Mouse (Mus musculus) liver, postnatal 0 days (tissue): ENCODE results near the gene Cuedc1. TPM values are rescaled to one million over a fixed set of nuclear protein-coding genes. Genes with fewer than 3 reads are reported as not detected.
A peak's percentile ranks its signal among the peaks of the same experiment; 100 is the strongest.

ENCODE experiments used
- ATAC-seq: fragments of 200-750 bp; cut with Nextera tagmentation; 2 replicates; pipeline ENCODE4 v1.8.0; 2017; ENCODE audit warnings: mild to moderate bottlenecking, moderate library complexity
- DNase-seq: peaks from one replicate; pipeline ENCODE4 v3.0.0-alpha.2; 2016
- H3K27ac ChIP-seq: fragments of 300-500 bp; sonication (generic); 2 replicates; pipeline ENCODE4 v1.5.1; 2014; ENCODE audit warnings: antibody characterized with exemption, moderate library complexity, mild to moderate bottlenecking, low read depth
- H3K27me3 ChIP-seq: fragments of 300-500 bp; sonication (generic); 2 replicates; pipeline ENCODE4 v1.6.1; 2014; ENCODE audit warnings: low read length, control low read depth, mixed read lengths; ENCODE audit not compliant: insufficient read depth
- H3K36me3 ChIP-seq: fragments of 300-500 bp; sonication (generic); replicated peaks from 2 replicates; pipeline ENCODE4 v1.6.1; 2014; ENCODE audit warnings: mild to moderate bottlenecking, control low read depth, low read length, moderate library complexity, mixed read lengths; ENCODE audit not compliant: insufficient read depth
- H3K4me1 ChIP-seq: fragments of 300-500 bp; sonication (generic); 2 replicates; pipeline ENCODE4 v1.6.1; 2014; ENCODE audit warnings: antibody characterized with exemption, mild to moderate bottlenecking, control low read depth; ENCODE audit not compliant: insufficient read depth
- H3K4me2 ChIP-seq: fragments of 300-500 bp; sonication (generic); 2 replicates; pipeline ENCODE4 v1.6.1; 2014; ENCODE audit warnings: low read depth, mild to moderate bottlenecking, low read length, moderate library complexity, mixed read lengths
- H3K4me3 ChIP-seq: fragments of 300-500 bp; sonication (generic); 2 replicates; pipeline ENCODE4 v1.5.1; 2014; ENCODE audit warnings: low read depth, low read length
- H3K9ac ChIP-seq: fragments of 300-500 bp; sonication (generic); replicated peaks from 2 replicates; pipeline ENCODE4 v1.6.1; 2014; ENCODE audit warnings: mild to moderate bottlenecking, moderate library complexity
- H3K9me3 ChIP-seq: fragments of 300-500 bp; sonication (generic); 2 replicates; pipeline ENCODE4 v1.6.1; 2016; ENCODE audit warnings: mild to moderate bottlenecking, control low read depth, low read length, mixed read lengths
- CTCF ChIP-seq: sonication (generic); IDR thresholded peaks from 2 replicates; pipeline ENCODE4 v1.5.1; 2016; ENCODE audit warnings: antibody characterized with exemption, low read depth
- EP300 ChIP-seq: IDR thresholded peaks from 2 replicates; pipeline ENCODE4 v1.6.1; 2016; ENCODE audit warnings: antibody characterized with exemption, low read depth, mild to moderate bottlenecking
- WGBS: fragments of 180-500 bp; shearing (Covaris S2); extraction: QIAGEN DNeasy Blood & Tissue Kit; methylation state at CpG from one replicate; pipeline ENCODE4 v1.1.7; 2014; ENCODE audit not compliant: insufficient replicate concordance; 5-methylcytosine and 5-hydroxymethylcytosine counted together
- polyA plus RNA-seq: library from polyadenylated mRNA; unstranded; fragments of >200 nt; fragmentation: Nextera tagmentation; extraction: Ambion mirVana; gene quantifications from 2 replicates; pipeline ENCODE4 v1.2.1, GENCODE M21; 2015

Gene Cuedc1
- 1.2 and 1.6 TPM in 2 replicates for polyA plus RNA-seq

- Histone ChIP-seq H3K27ac (no peak within 1 kb of the TSS), H3K4me2 (peak within 1 kb of the TSS; percentile 78), H3K36me3 (no peaks in the 10 kb centered on the region), H3K9me3 (no peaks in the 10 kb centered on the region), H3K27me3 (peaks cover 40% of the 10 kb centered on the region), H3K4me3 (peak within 1 kb of the TSS; percentile 57), H3K4me1 (peaks cover 8% of the 10 kb centered on the region), H3K9ac (peak within 1 kb of the TSS; percentile 57; the same call in 1 of the 2 replicates)
- 31% methylated on average over 17 of the region's 17 CpGs for WGBS
- DNase-seq (no peak), ATAC-seq (no peak)
- TF ChIP-seq CTCF (no peak), EP300 (peak; percentile 56)
Measured at GRCm38 (mm10) chr11:88098021-88098729, at the start of gene Cuedc1. TSS of gene Cuedc1 (plus strand) at chr11:88098058.

- ATAC-seq (no peak), DNase-seq (peak; percentile 22)
- peaks cover 18% of the 10 kb centered on the region for H3K4me1 ChIP-seq
- H3K27me3 ChIP-seq, result no peaks in the 10 kb centered on the region
- TF ChIP-seq EP300 (no peak), CTCF (peak; percentile 14; the same call in 1 of the 2 replicates)
- peak overlapping the region; percentile 99; the same call in 1 of the 2 replicates for H3K27ac ChIP-seq
- H3K4me2 ChIP-seq, result peak overlapping the region; percentile 68
- WGBS, result 14% methylated on average over 26 of the region's 26 CpGs
- H3K9ac ChIP-seq, result peak overlapping the region; percentile 98
- peak overlapping the region; percentile 99 for H3K4me3 ChIP-seq
- H3K9me3 ChIP-seq, result no peaks in the 10 kb centered on the region
- H3K36me3 ChIP-seq, result peaks cover 32% of the 10 kb centered on the region
Measured at GRCm38 (mm10) chr11:88048961-88049670, 48.7 kb upstream of the Cuedc1 start.

- Histone ChIP-seq H3K9me3 (no peaks in the 10 kb centered on the region), H3K4me3 (peak overlapping the region; percentile 99), H3K4me1 (peaks cover 18% of the 10 kb centered on the region), H3K9ac (peak overlapping the region; percentile 98), H3K36me3 (peaks cover 32% of the 10 kb centered on the region), H3K27ac (0 out of 2 replicates have a peak overlapping the region, but pooled peaks have one; percentile 99), H3K27me3 (no peaks in the 10 kb centered on the region), H3K4me2 (peak overlapping the region; percentile 68)
- ATAC-seq (no peak), DNase-seq (no peak)
- TF ChIP-seq EP300 (no peak), CTCF (no peak)
Measured at GRCm38 (mm10) chr11:88049732-88050131, 48.1 kb upstream of the Cuedc1 start.

- Histone ChIP-seq H3K27me3 (no peaks in the 10 kb centered on the region), H3K27ac (no peak overlapping the region), H3K4me1 (peaks cover 10% of the 10 kb centered on the region), H3K4me3 (no peak overlapping the region), H3K4me2 (no peak overlapping the region), H3K36me3 (peaks cover 32% of the 10 kb centered on the region), H3K9me3 (no peaks in the 10 kb centered on the region), H3K9ac (no peak overlapping the region)
- TF ChIP-seq EP300, result no peak
- TF ChIP-seq CTCF, result no peak
- ATAC-seq, result no peak
- 77% methylated on average over 4 of the region's 4 CpGs for WGBS
- no peak for DNase-seq
Measured at GRCm38 (mm10) chr11:88052638-88053037, 45.2 kb upstream of the Cuedc1 start.

DNA sequence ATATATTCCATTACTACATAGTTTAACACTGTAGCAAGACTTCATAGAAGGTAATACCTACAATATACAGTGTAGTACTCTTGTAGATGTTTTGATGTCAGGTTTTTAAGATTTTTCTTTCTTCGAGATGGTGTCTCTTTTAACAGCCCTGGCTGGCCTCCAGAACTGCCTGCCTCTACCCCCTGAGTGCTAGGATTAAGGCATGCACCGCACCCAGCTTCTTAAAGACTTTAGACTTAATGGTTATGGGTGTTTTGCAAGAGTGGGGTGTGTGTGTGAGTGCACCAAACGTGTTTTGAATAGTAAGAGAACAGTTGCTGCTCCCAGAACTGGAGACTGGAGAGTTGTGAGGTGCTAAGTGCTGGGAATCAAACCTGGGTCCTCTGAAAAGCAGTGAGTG lies 44.0 kb upstream of the Cuedc1 start:
- WGBS, result 69% methylated on average over 3 of the region's 3 CpGs
- no peak for TF ChIP-seq EP300
- no peak for TF ChIP-seq CTCF

DNA sequence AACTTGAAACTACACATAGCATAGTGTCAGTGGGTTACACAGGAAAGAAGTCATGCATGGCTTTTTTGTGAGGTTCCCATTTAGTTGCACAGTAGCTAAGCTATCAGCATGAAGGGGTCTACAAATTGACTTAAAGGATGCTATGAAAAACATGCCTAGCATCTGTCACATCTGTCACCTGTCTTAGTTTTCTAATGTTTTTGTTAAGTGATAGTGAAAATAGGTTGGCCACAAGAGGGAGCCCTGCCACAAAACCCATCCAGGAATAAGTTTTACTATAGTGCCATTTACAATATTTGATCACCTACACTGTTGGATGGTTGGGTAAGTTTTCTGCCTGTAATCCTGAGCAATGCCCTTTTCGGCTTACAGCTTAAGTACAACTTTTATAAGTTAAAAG lies 43.3 kb upstream of the Cuedc1 start:
- no peak for ATAC-seq
- peaks cover 27% of the 10 kb centered on the region for H3K36me3 ChIP-seq
- TF ChIP-seq CTCF (peak; percentile 79), EP300 (no peak)
- peak; percentile 56 for DNase-seq
- H3K9me3 ChIP-seq, result no peaks in the 10 kb centered on the region
- H3K9ac ChIP-seq, result no peak overlapping the region
- 57% methylated on average over 1 of the region's 1 CpGs for WGBS
- H3K27me3 ChIP-seq, result no peaks in the 10 kb centered on the region
- no peak overlapping the region for H3K27ac ChIP-seq
- peaks cover 8% of the 10 kb centered on the region for H3K4me1 ChIP-seq
- H3K4me3 ChIP-seq, result no peak overlapping the region
- no peak overlapping the region for H3K4me2 ChIP-seq

More for the DNA sequence above, 44.0 kb upstream of the Cuedc1 start:
- no peak overlapping the region for H3K9ac ChIP-seq
- DNase-seq, result no peak
- no peak overlapping the region for H3K4me2 ChIP-seq
- H3K9me3 ChIP-seq, result no peaks in the 10 kb centered on the region
- ATAC-seq, result no peak
- no peak overlapping the region for H3K27ac ChIP-seq
- peaks cover 10% of the 10 kb centered on the region for H3K4me1 ChIP-seq
- no peak overlapping the region for H3K4me3 ChIP-seq
- no peaks in the 10 kb centered on the region for H3K27me3 ChIP-seq
- peaks cover 32% of the 10 kb centered on the region for H3K36me3 ChIP-seq
